Mouse (Mus musculus) limb, embryonic 14.5 days (tissue): Measurements from ENCODE around the gene Rsph14. TPM values are rescaled to one million over a fixed set of nuclear protein-coding genes. Genes with fewer than 3 reads are reported as not detected.

ENCODE experiments used
- ATAC-seq: fragments of 200-750 bp; cut with Nextera tagmentation; 2 replicates; pipeline ENCODE4 v1.8.0; 2017; ENCODE audit warnings: low read depth, moderate number of reproducible peaks, moderate TSS enrichment; ENCODE audit not compliant: low FRiP score
- DNase-seq: peaks from one replicate; pipeline ENCODE4 v3.0.0-alpha.2; 2015; ENCODE audit warnings: low spot score
- H3K27ac ChIP-seq: fragments of 300-500 bp; sonication (generic); replicated peaks from 2 replicates; pipeline ENCODE4 v1.5.1; 2014; ENCODE audit warnings: low read depth, mild to moderate bottlenecking, low read length, moderate library complexity, mixed read lengths
- H3K27me3 ChIP-seq: fragments of 300-500 bp; sonication (generic); 2 replicates; pipeline ENCODE4 v1.6.1; 2014; ENCODE audit warnings: low read length, mixed read lengths; ENCODE audit not compliant: control insufficient read depth, insufficient read depth
- H3K36me3 ChIP-seq: fragments of 300-500 bp; sonication (generic); 2 replicates; pipeline ENCODE4 v1.6.1; 2014; ENCODE audit warnings: mild to moderate bottlenecking, low read length, moderate library complexity, mixed read lengths; ENCODE audit not compliant: control insufficient read depth, insufficient read depth
- H3K4me1 ChIP-seq: fragments of 300-500 bp; sonication (generic); 2 replicates; pipeline ENCODE4 v1.6.1; 2014; ENCODE audit warnings: antibody characterized with exemption, low read length, mixed read lengths; ENCODE audit not compliant: control insufficient read depth, insufficient read depth
- H3K4me2 ChIP-seq: fragments of 300-500 bp; sonication (generic); replicated peaks from 2 replicates; pipeline ENCODE4 v1.6.1; 2014; ENCODE audit warnings: low read depth, mild to moderate bottlenecking, low read length, moderate library complexity; ENCODE audit not compliant: severe bottlenecking
- H3K4me3 ChIP-seq: fragments of 300-500 bp; sonication (generic); replicated peaks from 2 replicates; pipeline ENCODE4 v1.5.1; 2014; ENCODE audit warnings: low read length
- H3K9ac ChIP-seq: fragments of 300-500 bp; sonication (generic); 2 replicates; pipeline ENCODE4 v1.6.1; 2014; ENCODE audit warnings: mild to moderate bottlenecking, low read depth, low read length, moderate library complexity; ENCODE audit not compliant: severe bottlenecking
- H3K9me3 ChIP-seq: fragments of 300-500 bp; sonication (generic); 2 replicates; pipeline ENCODE4 v1.6.1; 2016; ENCODE audit warnings: low read length; ENCODE audit not compliant: control insufficient read depth
- POLR2A ChIP-seq: fragments of 200-500 bp; IDR thresholded peaks from 2 replicates; pipeline ENCODE4 v1.8.0; 2012; ENCODE audit warnings: inconsistent platforms, mild to moderate bottlenecking, moderate library complexity, borderline replicate concordance; ENCODE audit not compliant: insufficient read depth, insufficient read length; ENCODE audit errors: extremely low read depth
- WGBS: fragments of 180-500 bp; shearing (Covaris S2); extraction: QIAGEN DNeasy Blood & Tissue Kit; methylation state at CpG from one replicate; pipeline ENCODE4 v1.1.7; 2014; 5-methylcytosine and 5-hydroxymethylcytosine counted together
- polyA plus RNA-seq, 2 experiments: library from polyadenylated mRNA; depleted of rRNA in 1 of 2; stranded (reverse) in 1 of 2; unstranded in 1 of 2; fragments of >200 nt; fragmentation: Nextera tagmentation in 1 of 2; extraction: Ambion mirVana in 1 of 2; gene quantifications; 2 replicates each; pipeline versions ENCODE4 v1.2.1 to v1.2.3; 2012 to 2014

The Rsph14 gene
- polyA plus RNA-seq (2012; rRNA removed) (not detected in 2 replicates), polyA plus RNA-seq (2014; fragmentation: Nextera tagmentation; extraction: Ambion mirVana) (not detected in 2 replicates)

GRCm38 (mm10) chr10:75032395-75032794 lies at the start of gene Rsph14:
TSS of gene Rsph14 (minus strand) at chr10:75032586.
- no peak within 1 kb of the TSS for H3K9ac ChIP-seq
- peak within 1 kb of the TSS; percentile 20; the same call in 1 of the 2 replicates for H3K4me2 ChIP-seq
- H3K27ac ChIP-seq, result no peak within 1 kb of the TSS
- no peak within 1 kb of the TSS for H3K4me3 ChIP-seq
- DNase-seq, result peak; percentile 64
- H3K36me3 ChIP-seq, result no peaks in the 10 kb centered on the region
- H3K4me1 ChIP-seq, result peaks cover 17% of the 10 kb centered on the region
- TF ChIP-seq POLR2A, result no peak
- WGBS, result 25% methylated on average over 10 of the region's 10 CpGs
- no peak for ATAC-seq
- no peaks in the 10 kb centered on the region for H3K9me3 ChIP-seq
- no peaks in the 10 kb centered on the region for H3K27me3 ChIP-seq

DNA sequence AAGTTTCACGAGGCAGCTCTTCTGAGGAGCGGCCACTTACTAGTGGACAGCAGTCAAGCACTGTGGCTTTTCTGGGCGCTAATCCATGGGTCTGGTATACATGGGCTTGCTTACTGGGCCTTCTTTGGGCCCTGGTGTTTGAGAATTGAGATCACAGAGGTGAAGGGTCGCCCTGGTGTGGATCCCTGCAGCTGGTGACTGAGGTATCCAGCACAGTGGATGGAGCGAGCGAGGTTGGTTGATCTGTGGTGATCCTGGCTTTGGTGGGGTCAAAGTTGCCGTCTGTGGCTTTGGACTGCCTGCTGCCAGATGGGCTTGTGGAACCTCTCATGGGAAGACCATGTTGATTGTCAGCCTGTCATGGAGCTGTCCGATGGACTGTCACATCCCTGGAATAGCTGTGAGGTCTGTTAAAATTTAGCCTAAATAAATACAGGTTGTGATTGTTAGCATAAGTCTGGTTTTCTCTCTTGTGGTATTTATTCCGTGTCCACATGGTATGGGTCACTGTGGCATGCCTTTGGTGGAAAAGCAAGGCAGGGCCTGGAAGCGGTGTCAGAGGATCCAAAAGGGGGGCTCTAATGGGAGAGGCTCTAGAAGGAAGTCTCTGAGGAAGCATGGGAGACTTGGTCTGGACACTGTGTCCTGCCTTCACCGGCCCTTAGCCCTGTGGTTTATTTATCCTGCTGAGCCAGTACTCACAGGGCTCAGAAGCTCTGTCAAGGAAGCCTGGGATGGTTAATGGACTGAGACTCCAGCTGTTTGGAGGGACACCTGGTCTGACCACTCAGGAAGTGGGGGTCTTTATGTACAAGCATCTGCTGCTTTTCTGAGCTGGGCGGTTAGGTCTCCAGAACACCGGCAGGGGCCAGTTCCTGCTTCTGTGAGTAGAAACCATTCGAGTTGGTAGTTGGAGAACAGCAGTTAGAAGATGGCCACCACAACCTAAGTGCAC lies 46.1 kb upstream of the Rsph14 start:
- peaks cover 4% of the 10 kb centered on the region; the same call in 1 of the 2 replicates for H3K36me3 ChIP-seq
- no peak overlapping the region for H3K27ac ChIP-seq
- WGBS, result 78% methylated on average over 14 of the region's 14 CpGs
- H3K4me1 ChIP-seq, result 0 out of 2 replicates have a peak, but pooled peaks cover 4% of the 10 kb centered on the region
- no peaks in the 10 kb centered on the region for H3K9me3 ChIP-seq
- no peak overlapping the region for H3K4me2 ChIP-seq
- ATAC-seq, result no peak
- H3K27me3 ChIP-seq, result no peaks in the 10 kb centered on the region
- H3K4me3 ChIP-seq, result no peak overlapping the region
- no peak for TF ChIP-seq POLR2A
- H3K9ac ChIP-seq, result no peak overlapping the region
- DNase-seq, result no peak

- H3K4me1 ChIP-seq, result 0 out of 2 replicates have a peak, but pooled peaks cover 4% of the 10 kb centered on the region
- DNase-seq (no peak), ATAC-seq (no peak)
- H3K9me3 ChIP-seq, result no peaks in the 10 kb centered on the region
- no peaks in the 10 kb centered on the region for H3K27me3 ChIP-seq
- no peak for TF ChIP-seq POLR2A
- peaks cover 7% of the 10 kb centered on the region; the same call in 1 of the 2 replicates for H3K36me3 ChIP-seq
- H3K9ac ChIP-seq, result no peak overlapping the region
- 78% methylated on average over 5 of the region's 5 CpGs for WGBS
- no peak overlapping the region for H3K4me3 ChIP-seq
- no peak overlapping the region for H3K27ac ChIP-seq
- no peak overlapping the region for H3K4me2 ChIP-seq
Observed at GRCm38 (mm10) chr10:75075665-75076064, 43.3 kb upstream of the Rsph14 start.

- no peak overlapping the region for H3K9ac ChIP-seq
- TF ChIP-seq POLR2A, result no peak
- peaks cover 18% of the 10 kb centered on the region; the same call in 1 of the 2 replicates for H3K4me1 ChIP-seq
- WGBS, result 64% methylated on average over 11 of the region's 11 CpGs
- peaks cover 12% of the 10 kb centered on the region; the same call in 1 of the 2 replicates for H3K36me3 ChIP-seq
- no peak overlapping the region for H3K4me3 ChIP-seq
- H3K4me2 ChIP-seq, result no peak overlapping the region
- no peak overlapping the region for H3K27ac ChIP-seq
- no peak for DNase-seq
- no peaks in the 10 kb centered on the region for H3K9me3 ChIP-seq
- no peak for ATAC-seq
- H3K27me3 ChIP-seq, result no peaks in the 10 kb centered on the region
Observed at GRCm38 (mm10) chr10:75070281-75070976, 38.0 kb upstream of the Rsph14 start.
